Mouse (Mus musculus) frontal cortex, postnatal 10 days (tissue): Measurements from ENCODE around the gene Tmcc1.
"Not testable (repeated sequence)": the region's sequence is repeated elsewhere in the genome, so short reads cannot be mapped to it uniquely, and the experiment has no call there.

Experiments
- DNase-seq, 2 experiments: peaks; one replicate each; pipeline ENCODE4 v3.0.0; 2022; ENCODE audit warnings: low spot score in 2 of 2, mixed read lengths in 1 of 2

Gene Tmcc1

DNA sequence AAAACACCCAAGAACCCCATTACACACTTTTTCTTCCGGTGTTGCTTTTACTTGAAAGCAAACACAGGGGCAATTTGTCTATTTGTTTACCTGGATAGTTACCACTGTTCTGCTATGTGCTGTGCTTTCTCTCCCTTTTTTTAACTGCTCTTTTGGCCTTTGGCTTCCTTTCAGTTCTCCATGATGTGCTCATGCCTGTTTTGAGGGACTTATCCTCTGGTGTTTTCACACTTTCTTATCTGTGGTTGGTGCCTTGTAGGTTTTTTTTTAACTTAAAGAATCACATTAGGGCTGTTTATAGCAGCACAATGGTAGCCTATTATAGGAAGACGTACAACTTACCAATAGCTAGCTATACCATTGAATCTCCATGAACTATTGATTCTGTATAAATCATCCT, 51.6 kb downstream of the Tmcc1 start:
- DNase-seq: no peak

DNA sequence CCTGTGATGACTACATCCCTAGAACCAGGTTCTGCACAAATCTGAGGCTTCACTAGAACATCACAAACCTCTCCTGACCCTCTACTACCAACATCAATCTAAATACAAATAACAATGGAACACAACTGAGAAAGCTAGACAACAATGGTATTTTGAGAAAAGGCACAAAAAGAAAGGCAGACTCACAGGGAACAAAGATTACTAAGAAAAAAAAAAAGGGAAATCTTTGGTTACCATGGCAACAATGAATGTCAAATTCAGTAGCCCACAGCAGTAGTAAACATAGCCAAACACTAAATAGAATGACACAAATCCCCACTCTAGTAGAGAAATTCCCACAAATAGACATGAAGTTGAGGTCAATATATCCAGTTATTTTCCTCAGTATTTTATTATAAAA, 52.5 kb downstream of the Tmcc1 start:
- no peak for DNase-seq

DNA sequence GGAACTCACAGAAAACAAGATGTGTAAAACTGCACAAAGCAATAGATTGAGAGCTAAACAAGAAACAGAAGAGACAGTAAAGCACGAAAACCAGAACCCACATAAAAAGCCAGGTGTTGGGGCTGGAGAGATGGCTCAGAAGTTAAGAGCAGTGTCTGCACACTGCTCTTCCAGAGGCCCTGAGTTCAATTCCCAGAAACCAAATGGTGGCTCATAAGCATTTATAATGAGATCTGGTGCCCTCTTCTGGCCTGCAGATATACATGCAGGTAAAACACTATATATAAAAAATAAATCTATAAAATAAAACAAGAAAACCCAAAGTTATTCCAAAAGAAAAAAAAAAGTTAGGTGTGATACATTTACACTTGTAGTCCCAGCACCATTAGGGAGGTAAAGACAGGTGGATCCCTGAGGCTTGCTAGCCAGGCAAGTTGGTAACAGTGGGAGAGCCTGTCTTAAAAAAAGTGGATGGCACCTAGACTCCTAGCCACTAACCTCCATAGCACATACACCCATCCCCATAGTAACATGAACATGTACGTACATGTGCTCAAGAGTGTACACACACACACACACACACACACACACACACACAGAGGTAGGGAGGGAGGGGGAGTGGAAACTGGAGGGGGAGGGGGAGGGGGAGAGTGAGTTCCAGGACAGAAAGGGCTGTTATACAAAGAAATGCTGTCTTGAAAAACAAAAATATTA, 54.0 kb downstream of the Tmcc1 start:
- no peak for DNase-seq

DNA sequence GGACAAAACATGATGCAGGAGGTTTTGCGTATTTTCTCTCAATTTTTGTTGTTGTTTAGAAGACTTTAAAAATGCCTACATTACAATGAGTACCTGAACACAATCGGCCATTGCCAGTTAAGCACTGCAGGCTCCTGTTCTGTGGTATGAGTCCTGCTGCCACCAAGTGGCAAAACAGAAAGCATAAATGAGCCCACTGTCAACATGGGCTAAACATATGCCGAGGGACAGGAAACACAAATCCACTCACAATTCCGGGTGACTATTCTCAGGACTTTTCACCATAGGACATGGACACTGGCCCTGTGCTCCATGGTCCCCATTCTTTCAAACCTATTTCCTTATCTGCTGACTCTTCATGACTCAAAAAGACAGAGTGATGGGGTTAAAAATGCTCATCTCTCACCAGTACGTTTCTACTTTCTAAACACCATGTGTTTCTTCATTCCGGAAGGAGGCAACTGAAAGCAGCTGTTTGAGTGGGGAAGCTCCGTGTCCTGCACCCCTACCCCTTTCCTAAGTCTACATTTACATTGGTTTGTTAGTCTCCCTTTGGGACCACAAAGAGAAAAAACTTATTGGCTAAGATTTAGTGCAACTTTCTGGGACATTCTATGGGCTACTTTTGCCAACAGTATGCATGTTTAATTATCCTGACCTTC, 57.2 kb downstream of the Tmcc1 start:
- peak in 1 of 2 experiments; percentile 21 for DNase-seq

DNA sequence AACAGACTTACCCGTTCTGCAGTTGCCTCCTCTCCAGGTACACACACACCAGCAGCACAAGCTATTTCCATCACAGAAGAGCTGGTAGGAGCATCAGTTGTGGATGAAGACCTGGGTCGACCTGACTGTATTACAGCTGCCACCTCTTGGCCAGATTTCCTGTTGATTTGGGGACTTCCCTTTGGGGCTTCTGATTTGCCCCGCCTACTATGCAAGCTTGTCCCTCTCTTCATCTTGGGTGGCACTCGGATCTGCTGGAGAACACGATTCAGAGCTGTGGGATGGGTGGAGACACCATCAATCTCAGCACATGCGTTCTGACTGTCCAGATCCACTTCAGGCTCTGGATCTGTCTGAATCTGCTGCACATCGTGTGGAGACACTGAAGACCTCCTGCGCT, 59.5 kb downstream of the Tmcc1 start:
- DNase-seq: no peak

DNA sequence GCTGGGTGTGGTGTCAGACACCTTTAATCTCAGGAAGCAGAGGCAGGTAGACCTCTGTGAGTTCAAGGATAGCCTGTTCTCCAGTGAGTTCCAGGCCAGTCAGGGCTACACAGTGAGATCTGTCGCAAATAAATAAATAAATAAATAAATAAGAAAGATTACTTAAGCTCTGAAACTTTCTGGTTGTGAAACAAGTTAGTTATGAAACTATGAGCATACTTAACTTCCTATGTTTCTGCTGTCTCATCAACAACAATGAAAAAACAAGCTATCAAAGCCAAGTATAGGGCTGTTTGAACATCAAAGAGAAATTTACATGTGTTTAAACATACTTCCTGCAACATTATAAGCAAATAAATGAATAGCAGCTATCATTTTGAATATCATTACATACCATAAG, 61.5 kb downstream of the Tmcc1 start:
- no peak for DNase-seq

DNA sequence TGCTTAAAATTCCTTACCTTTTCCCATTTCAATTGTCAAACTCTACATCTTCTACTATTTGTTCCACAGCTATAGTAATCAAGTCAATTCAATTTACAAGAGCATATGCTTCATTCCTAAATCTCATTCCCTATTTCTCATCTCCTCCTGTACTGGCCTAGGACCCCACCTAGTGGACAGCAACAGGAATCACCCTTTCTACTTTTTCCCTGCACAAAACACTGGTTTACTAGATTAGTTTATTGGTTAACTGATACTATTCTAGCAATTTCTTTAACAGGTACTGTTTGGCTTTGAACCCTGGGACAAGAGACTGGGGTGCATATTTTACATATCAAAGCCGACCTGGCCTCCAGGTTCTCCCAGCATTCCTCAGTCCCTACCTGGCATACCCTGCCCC, 64.6 kb downstream of the Tmcc1 start:
- no peak for DNase-seq

DNA sequence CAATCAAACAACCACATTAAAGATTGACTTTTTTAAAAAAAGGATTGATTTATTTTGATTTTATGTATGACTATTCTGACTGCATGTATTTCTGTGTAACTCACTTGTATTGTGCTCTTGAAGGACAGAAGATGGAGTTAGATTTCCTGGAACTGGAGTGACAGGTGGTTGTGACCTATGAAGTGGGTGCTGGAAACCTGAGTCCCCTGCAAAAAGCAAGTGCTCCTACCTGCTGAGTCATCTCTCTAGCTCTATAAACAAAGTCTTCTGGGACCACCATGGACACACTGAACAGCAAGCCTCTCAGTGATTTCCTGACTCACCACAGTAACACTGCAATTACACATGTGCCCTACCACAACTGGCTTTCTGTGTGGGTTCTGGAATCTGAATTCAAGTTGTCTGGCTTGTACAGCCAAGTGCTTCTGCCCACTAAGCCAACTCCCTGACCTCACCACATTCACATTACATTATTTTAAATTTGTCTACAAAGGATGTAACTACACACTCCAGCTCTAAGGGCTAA, 65.3 kb downstream of the Tmcc1 start:
- DNase-seq: no peak

DNA sequence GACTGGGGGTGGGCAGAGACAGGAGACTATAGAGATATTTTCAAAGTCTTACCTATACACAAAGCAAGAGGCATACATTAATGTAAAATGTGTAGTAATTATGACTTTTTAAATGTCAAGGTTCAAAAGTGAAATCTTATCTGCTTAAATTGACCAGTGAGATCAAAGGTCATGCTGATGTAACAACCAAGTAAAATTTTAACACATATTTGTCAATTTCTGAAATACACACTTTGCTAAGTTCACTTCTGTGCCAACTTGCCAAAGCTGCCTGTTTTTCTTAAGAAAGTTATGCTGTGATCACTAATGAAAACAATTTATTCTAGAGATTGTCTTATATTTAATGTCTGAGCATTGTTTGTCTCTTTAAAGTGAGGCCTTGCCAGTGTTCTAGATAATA, 66.7 kb downstream of the Tmcc1 start:
- DNase-seq: no peak

DNA sequence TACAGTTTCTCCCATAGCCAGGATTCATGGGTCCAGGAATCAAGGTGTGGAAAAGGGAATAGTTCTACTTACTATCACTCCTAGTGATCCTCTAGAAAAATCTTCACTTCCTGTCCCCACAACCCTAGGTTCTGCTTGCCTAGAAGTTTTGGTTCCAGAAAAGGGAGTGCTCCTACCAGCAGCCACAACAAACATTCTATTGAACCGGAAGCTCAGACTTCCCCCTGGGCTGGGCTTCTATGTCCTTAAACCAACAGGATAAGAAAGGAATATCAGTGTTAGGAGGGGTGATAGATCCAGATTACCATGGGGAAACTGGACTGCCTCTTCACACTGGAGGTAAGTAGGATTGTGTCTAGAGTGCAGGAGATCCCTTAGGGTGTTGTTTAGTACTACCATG, 70.4 kb downstream of the Tmcc1 start:
- no peak for DNase-seq

DNA sequence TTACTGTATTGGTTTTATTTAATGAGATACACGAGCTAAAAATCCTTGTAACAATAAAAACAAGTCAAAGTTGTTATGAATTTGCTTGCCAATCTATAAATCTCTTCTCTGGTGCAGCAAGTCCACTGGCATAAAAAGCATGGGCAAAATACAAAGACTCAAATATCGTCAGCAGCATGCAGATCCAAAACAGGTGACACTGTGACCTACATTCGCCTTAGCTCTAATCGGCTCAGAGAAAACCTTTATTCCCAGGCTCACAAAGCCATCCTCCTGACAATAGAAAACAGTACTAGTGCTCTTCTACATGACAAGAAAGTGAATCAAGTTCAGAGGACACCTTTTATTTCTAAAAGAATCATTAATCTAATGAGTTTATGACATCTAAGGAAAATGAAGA, 73.6 kb downstream of the Tmcc1 start:
- DNase-seq: no peak

DNA sequence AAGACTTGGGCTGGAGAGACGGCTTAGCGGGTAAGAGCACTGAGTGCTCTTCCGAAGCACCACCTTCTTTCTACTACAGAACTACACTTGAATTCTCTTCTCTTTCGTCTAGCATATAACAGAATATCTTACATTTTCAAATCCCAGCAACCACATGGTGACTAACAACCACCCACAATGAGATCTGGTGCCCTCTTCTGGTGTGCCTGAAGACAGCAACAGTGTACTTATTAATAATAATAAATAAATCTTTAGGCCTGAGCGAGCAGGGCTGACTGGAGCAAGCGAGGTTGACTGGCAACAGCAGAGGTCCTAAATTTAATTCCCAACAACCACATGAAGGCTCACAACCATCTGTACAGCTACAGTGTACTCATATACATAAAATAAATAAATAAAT, 76.7 kb downstream of the Tmcc1 start:
- not testable (repeated sequence) for DNase-seq

DNA sequence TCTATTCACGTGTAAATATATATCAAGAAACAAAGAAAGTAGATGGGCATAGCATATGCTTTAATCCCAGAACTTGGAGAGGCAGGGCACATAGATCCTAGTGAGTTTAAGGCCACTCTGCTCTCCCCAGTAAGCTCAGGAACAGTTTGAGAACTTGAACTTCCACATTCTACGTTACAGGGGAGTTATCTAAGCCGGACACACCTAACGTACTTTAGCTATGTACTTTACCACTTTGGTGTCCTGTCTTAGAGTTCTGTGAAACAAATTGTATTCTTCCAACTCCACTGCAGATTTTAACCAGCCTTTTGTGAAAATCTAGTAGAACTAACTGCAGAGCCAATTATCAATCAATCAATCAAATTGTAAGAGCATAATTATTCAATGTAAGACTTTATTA, 82.7 kb downstream of the Tmcc1 start:
- no peak for DNase-seq

DNA sequence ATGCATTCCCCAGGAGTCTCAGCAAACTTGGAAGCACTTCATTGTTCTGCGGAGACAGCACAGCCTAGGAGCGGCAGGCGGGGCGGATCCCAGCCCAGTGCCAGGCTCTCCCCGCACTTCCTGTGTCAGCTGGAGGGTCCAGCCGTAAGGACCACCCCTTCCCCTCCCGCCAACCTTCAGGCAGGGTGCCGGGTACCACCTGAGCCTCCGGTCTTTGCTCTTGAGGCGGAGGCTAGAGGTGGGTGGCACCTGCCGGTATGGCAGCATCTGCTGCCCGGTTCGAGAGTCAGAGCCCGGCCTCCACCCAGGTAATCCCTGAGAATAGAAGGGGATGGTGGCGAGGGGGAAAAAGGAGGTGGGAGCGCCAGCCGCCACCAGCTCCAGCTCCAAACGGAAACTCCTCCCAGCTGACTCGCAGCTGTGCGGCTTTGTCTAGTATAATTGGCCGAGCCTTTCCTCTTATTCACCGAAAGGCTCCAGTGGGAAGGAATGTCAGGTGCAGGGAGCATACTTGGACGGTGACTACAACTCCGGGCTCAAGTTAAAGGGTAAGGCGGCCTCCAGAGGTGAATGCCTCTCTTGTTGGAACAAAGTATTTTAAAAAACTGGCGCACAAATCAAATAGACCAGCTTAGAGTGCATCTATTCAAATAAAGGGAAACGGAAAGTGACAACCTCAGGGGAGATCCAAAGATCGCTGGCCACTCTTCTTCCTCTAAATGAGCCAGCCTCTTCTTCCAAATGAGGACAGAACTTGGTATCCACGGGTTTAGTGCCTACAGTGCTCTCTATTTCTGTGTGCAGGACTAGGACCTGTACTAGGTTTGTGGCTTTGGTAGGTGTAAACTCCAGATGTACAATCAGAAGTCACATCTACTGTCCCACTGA, 85.6 kb downstream of the Tmcc1 start:
- DNase-seq: peak; percentile 10 to 30

DNA sequence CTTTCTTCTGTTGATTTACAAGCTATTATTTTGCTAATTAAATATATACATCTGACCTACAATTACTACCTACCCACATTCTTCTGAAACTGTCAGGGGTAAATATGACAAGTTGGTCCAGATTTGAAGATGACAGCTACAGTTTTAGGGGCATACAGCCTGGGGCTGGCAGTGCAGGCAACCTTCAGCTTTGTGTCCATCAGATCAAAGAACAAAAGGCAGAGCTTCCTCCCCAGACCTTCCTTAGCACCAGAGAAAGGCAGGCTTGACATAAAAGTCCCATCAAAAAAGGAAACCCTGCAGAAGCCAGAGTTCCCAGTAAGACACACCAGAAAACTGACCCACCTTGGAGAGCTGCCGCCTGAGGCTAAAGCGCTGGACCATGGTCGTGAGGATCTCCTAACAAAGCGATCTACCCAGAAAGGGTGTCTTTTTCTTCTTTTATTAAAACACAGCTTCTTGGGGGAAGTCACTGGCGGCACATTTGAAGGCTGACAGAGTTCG, 86.3 kb downstream of the Tmcc1 start:
- no peak for DNase-seq

DNA sequence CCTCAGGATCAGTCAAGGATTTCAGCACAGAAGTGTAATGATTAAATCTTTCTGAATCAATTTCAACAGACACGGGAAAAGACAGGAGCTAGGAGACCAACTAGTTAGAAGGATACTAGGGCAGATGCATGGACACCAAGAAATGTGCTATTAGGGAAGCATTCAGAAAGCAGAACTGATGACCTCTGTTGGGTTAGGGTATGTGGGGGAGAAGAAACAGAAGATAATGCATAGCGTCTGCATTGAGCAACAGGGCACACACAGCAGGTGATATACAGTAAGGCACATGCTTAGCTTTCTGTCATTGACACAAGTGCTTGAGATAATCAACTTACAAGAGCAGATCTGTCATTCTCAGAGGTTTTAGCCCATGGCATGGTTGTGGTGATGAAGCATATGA, 95.7 kb downstream of the Tmcc1 start:
- no peak for DNase-seq

DNA sequence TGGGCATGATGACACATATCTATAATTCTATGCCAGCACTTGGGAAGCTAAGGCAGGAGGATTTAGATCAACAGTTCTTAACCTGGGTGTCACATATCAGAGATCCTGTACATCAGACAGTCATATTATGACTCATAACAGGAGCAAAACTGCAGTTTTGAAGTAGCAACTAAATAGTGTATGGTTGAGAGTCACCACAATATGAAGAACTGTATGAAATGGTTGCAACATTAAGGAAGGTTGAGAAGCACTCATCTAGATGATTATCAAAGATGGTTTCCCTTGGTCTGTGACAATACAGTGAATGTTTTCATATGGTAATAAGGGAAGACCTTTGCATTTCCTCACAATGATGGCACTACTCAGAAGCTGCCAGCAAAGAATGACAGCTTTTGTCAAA, 103.9 kb downstream of the Tmcc1 start:
- DNase-seq: no peak

DNA sequence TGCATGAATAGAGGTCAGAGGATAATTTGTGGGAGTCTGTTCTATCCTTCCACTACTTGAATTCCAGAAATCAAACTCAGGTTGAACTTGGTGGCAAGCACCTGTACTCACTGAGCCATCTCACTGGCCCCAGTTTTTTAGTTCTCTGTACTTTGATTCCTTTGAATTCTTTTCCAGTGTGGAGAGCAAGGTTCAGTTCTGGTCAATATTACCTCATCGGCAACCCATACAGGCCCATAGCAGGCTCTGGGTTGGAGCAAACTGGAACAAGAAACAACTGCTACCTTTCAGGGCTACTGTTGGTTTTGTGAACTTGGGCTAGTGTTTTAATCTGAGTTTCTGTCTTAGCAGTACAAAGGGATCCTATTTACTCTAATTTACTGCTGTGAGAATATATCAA, 107.2 kb downstream of the Tmcc1 start:
- DNase-seq: no peak

DNA sequence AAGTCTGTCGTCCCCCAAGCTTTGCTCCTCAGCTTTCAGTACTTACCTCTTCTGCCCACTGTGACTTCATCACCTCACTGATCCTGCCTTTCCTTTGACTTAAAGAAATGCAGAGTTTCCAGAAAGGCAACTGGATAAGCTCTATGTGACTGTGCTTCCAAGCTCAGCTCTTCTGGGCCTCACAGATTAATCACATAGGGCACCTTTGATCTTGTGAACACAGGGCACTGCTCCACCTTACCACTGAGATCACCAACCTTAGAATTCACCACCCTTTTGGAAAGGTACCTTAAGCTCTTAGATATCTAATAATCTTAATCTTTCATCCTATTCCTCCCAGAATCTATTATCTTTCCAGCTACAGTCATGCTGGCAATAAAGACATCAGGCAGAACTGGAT, 111.0 kb downstream of the Tmcc1 start:
- DNase-seq: no peak

DNA sequence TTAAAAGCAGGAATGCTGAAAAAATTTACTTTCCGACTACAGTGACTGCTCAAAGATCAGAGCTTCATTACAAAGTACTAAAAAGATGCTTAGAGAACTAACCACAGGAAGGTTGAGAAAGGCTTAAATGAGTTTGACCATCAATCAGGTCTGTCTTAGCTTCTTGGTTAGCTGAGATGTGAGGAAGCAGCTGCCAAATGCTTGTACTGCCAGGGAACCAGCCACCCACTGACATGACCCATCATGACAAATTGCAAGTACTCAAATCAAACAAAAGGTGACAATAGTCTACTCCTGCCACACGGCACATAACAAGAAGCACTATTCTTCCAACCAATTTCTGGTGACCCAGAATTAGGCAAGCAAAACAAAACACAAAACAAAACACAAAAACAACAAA, 111.9 kb downstream of the Tmcc1 start:
- DNase-seq: no peak

DNA sequence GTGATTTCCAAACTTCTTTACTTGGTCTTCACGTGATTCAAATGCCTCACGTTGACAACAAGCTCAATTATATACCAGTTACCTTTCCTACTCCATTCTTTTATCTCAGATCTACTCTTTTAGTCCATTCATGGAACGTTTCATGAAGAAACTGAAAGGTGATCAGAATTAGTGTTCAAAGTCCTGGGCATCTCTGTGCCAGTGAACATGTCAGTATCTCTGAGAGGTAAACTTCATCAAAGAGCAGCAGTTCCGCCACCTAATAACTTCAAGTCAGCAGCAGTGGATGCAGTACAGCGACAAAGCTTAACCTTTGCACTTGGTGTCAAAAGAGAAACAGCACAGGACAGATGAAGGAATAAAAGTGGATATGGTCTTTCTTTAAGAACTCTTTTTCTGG, 112.5 kb downstream of the Tmcc1 start:
- DNase-seq: no peak

DNA sequence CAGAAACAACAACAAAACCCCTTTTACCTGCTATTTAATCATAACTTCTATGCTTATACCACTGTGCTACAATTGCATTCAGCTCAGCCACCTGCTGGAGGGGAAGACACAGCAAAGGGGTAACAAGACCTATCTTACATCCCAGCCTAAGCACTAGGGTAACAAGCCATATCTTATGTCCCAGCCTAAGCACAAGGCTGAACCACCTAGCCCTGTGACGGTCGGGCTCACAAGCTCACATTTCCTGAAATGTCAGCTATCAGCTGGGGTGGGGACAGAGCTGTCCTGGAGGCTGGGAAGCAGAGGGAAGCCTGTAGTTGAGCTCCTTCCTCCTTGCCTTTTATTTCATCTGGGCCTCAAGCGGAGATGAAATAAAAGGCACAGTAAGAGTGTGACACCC, 115.7 kb downstream of the Tmcc1 start:
- DNase-seq: no peak
